Mouse (Mus musculus) liver, embryonic 13.5 days (tissue): ENCODE data around the gene Hoxb5. TPM values are rescaled to one million over a fixed set of nuclear protein-coding genes. Genes with fewer than 3 reads are reported as not detected.

Experiments
- ATAC-seq: fragments of 200-750 bp; cut with Nextera tagmentation; 2 replicates; pipeline ENCODE4 v1.8.0; 2017; ENCODE audit warnings: low read depth, mild to moderate bottlenecking, moderate number of reproducible peaks, moderate library complexity
- DNase-seq: peaks from one replicate; pipeline ENCODE4 v3.0.0; 2022
- H3K27ac ChIP-seq: fragments of 300-500 bp; sonication (generic); 2 replicates; pipeline ENCODE4 v1.5.1; 2015; ENCODE audit warnings: moderate library complexity, mild to moderate bottlenecking, inconsistent platforms
- H3K27me3 ChIP-seq: fragments of 300-500 bp; sonication (generic); 2 replicates; pipeline ENCODE4 v1.6.1; 2015; ENCODE audit warnings: mild to moderate bottlenecking, inconsistent platforms
- H3K36me3 ChIP-seq: fragments of 300-500 bp; sonication (generic); 2 replicates; pipeline ENCODE4 v1.6.1; 2015; ENCODE audit warnings: mild to moderate bottlenecking, inconsistent platforms
- H3K4me1 ChIP-seq: fragments of 300-500 bp; sonication (generic); replicated peaks from 2 replicates; pipeline ENCODE4 v1.6.1; 2015; ENCODE audit warnings: inconsistent platforms
- H3K4me2 ChIP-seq: fragments of 300-500 bp; sonication (generic); 2 replicates; pipeline ENCODE4 v1.6.1; 2015; ENCODE audit warnings: inconsistent platforms, mild to moderate bottlenecking, moderate library complexity
- H3K4me3 ChIP-seq: fragments of 300-500 bp; sonication (generic); replicated peaks from 2 replicates; pipeline ENCODE4 v1.5.1; 2015; ENCODE audit warnings: mild to moderate bottlenecking, inconsistent platforms
- H3K9ac ChIP-seq: fragments of 300-500 bp; sonication (generic); 2 replicates; pipeline ENCODE4 v1.6.1; 2015; ENCODE audit warnings: mild to moderate bottlenecking, inconsistent platforms
- H3K9me3 ChIP-seq: fragments of 300-500 bp; sonication (generic); replicated peaks from 2 replicates; pipeline ENCODE4 v1.6.1; 2016; ENCODE audit warnings: inconsistent platforms
- WGBS: fragments of 180-500 bp; shearing (Covaris S2); methylation state at CpG from one replicate; pipeline ENCODE4 v1.1.7; 2015; ENCODE audit not compliant: insufficient replicate concordance; 5-methylcytosine and 5-hydroxymethylcytosine counted together
- polyA plus RNA-seq: library from polyadenylated mRNA; unstranded; fragments of >200 nt; fragmentation: Nextera tagmentation; extraction: Ambion mirVana; gene quantifications from 2 replicates; pipeline ENCODE4 v1.2.1, GENCODE M21; 2015

Hoxb5 gene
- polyA plus RNA-seq, 1 experiment from 2014 or later = 0.44 TPM

DNA sequence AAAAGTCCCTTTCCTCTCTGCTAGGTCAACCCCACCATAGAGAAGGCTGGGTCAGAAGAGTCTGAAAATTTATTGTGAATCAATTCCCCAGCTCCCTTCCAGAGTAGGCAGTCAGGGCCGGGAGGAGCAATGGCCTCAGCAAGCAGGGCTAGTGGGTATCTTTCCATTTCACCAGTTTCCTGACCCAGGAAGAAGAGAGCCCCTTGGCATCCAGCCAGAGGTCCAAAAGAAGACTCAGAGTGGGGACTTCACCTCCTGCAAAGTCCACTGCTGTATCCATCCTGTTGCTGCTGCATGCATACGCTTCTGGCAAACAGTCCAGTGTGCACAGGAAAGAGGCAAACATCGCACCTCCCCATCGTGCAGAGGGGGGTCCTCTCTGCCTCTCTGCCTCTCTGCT is 27.2 kb upstream of the Hoxb5 start:
- Histone ChIP-seq H3K36me3 (no peaks in the 10 kb centered on the region), H3K9me3 (no peaks in the 10 kb centered on the region), H3K9ac (no peak overlapping the region), H3K27me3 (peaks cover 100% of the 10 kb centered on the region), H3K27ac (no peak overlapping the region), H3K4me1 (peaks cover 5% of the 10 kb centered on the region; the same call in 1 of the 2 replicates), H3K4me2 (no peak overlapping the region), H3K4me3 (no peak overlapping the region)
- DNase-seq (no peak), ATAC-seq (no peak)
- 20% methylated on average over 4 of the region's 4 CpGs for WGBS

DNA sequence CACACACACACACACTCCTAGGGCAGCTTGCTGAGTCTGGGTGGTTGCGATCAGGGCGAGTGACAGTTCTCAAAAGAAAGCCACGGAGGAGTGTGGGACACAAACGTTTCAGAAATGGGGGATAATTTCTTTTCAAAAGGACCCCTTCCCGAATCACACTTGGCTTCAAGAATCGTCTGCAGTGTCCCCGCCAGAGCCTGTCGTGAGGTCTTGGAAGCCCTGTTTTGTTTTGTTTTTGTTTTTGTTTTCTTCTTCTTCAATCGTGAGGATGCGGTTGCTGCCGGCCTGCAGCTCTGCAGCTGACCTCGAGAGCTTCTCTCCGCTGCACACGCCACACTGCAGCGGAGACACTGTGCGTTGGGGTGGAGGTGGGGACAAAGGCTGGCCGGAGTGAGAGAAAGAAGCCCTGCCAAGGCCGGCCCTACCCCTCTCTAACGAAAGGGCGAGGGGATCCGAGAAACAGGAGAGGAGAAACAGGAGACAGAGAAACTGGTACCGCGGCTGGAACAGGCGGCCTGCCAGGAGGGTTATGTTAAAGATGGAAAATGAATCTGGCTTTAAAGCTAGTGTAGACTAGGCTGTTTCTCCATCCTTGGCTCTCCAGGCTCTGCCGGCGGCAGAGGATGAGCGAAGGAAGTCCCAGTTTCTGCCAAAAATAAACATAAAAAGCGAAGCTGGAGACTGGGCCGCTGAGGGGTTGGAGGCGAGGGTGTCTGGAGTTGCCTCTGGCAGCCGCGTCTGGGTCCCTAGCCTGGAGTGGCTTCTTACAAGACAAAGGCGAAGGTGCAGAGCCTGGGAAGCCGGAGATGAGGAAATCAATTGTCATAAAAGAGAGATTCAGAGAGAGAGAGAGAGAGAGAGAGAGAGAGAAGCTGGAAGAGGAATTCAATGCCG is 25.7 kb upstream of the Hoxb5 start:
- H3K27me3 ChIP-seq = peaks cover 100% of the 10 kb centered on the region
- no peak overlapping the region for H3K4me2 ChIP-seq
- no peaks in the 10 kb centered on the region for H3K9me3 ChIP-seq
- DNase-seq = no peak
- H3K4me3 ChIP-seq = no peak overlapping the region
- H3K4me1 ChIP-seq = no peaks in the 10 kb centered on the region
- no peak overlapping the region for H3K27ac ChIP-seq
- no peak overlapping the region for H3K9ac ChIP-seq
- H3K36me3 ChIP-seq = no peaks in the 10 kb centered on the region
- ATAC-seq = no peak
- 2% methylated on average over 35 of the region's 35 CpGs for WGBS

- Histone ChIP-seq H3K9ac (no peak overlapping the region), H3K4me2 (no peak overlapping the region), H3K36me3 (no peaks in the 10 kb centered on the region), H3K4me1 (no peaks in the 10 kb centered on the region), H3K4me3 (no peak overlapping the region), H3K27ac (no peak overlapping the region), H3K9me3 (no peaks in the 10 kb centered on the region), H3K27me3 (peaks cover 100% of the 10 kb centered on the region)
- 19% methylated on average over 14 of the region's 14 CpGs for WGBS
- ATAC-seq (no peak), DNase-seq (no peak)
Measured at GRCm38 (mm10) chr11:96278324-96278723, 24.8 kb upstream of the Hoxb5 start.

DNA sequence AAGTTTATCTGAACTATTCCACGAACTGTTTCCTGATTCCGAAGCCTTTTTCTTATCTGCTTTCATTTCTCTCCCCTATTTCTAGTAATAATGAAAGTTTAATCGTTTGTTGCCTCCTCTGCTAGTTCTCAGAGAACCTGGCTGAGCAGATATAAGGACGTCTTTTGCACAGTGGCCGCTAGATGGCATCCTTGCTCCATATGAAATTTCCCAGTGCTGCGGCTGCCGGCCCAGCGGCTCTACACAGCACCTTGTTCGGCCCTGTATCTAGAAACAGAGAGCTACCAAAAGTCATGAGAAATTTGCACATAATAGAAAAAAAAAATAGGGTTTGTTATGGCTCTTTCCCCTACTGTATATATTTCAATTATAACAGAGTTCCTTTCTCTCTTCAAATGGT is 24.4 kb upstream of the Hoxb5 start:
- Histone ChIP-seq H3K9ac (no peak overlapping the region), H3K36me3 (no peaks in the 10 kb centered on the region), H3K4me3 (no peak overlapping the region), H3K27me3 (peaks cover 100% of the 10 kb centered on the region), H3K27ac (no peak overlapping the region), H3K4me2 (no peak overlapping the region), H3K4me1 (no peaks in the 10 kb centered on the region), H3K9me3 (no peaks in the 10 kb centered on the region)
- WGBS = 1% methylated on average over 9 of the region's 9 CpGs
- DNase-seq (peak; percentile 29), ATAC-seq (no peak)

DNA sequence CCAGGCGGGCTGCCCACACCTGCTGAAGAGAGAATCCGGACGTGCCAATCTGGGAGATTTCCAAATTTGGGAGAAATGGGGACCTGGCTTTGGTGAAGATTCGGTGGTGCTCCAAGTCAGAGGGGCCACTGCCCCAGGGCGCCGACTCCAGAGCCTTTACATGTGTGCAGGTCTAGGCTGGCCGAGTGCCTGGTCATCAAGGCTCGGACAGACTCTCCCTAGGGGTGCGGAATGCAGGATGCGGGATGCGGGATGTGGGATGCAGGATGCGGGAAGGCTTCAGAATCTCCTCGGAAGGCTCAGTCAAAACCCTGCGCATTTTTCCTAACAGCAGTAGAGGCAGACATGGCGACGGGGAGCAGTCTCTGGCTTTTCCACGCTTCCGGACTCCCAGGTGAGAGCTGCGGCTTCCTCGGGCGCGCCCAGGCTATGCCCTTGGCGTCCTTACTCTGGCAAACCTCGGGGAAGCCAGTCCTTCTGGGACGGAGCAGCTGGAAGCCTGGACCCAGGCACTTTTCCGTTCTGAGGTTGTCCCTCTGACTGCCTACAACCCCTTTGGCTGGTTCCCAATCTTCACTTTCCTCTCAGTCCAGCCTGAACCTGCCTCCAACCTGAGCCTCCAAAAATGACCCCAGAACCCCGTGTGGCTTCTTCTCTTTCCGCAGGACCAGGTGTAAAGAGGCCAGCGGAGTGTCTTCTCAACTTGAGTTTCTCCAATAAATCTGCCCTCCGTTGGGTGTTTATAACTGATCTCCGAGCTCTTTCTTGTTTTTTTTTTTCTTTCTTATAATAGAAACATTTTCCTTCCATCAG is 23.5 kb upstream of the Hoxb5 start:
- peaks cover 100% of the 10 kb centered on the region for H3K27me3 ChIP-seq
- ATAC-seq = no peak
- no peak overlapping the region for H3K9ac ChIP-seq
- H3K27ac ChIP-seq = no peak overlapping the region
- no peak overlapping the region for H3K4me3 ChIP-seq
- H3K4me1 ChIP-seq = peaks cover 4% of the 10 kb centered on the region
- H3K4me2 ChIP-seq = no peak overlapping the region
- 4% methylated on average over 31 of the region's 31 CpGs for WGBS
- no peak for DNase-seq
- H3K9me3 ChIP-seq = no peaks in the 10 kb centered on the region
- H3K36me3 ChIP-seq = no peaks in the 10 kb centered on the region

- Histone ChIP-seq H3K36me3 (no peaks in the 10 kb centered on the region), H3K9ac (no peak overlapping the region), H3K27ac (no peak overlapping the region), H3K4me2 (no peak overlapping the region), H3K4me3 (no peak overlapping the region), H3K27me3 (peaks cover 100% of the 10 kb centered on the region), H3K4me1 (peaks cover 4% of the 10 kb centered on the region), H3K9me3 (no peaks in the 10 kb centered on the region)
- no peak for ATAC-seq
- no peak for DNase-seq
- WGBS = 20% methylated on average over 8 of the region's 8 CpGs
Measured at GRCm38 (mm10) chr11:96280399-96281378, 22.4 kb upstream of the Hoxb5 start.

DNA sequence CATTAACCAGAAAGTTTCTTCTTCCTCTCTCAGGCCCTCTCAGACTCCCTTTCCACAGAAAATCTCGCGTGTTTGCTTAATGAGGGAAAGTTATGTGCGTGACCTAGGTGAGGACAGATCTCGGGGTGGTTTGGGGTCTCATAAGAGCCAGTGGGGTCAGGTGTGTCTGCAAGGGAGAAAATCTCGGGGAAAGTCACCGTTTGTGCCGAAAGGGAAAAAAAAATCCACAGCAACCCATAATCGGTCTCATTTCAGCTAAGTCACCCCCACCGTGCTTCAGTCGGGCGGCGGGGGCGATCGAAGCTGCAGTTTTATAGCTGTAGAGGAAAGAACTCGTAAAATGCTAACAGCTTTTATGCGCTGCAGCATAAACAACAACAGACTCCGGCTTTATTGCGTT is 21.7 kb upstream of the Hoxb5 start:
- no peak overlapping the region for H3K9ac ChIP-seq
- DNase-seq = no peak
- H3K4me1 ChIP-seq = peaks cover 6% of the 10 kb centered on the region
- WGBS = 7% methylated on average over 18 of the region's 18 CpGs
- H3K36me3 ChIP-seq = no peaks in the 10 kb centered on the region
- no peak for ATAC-seq
- no peak overlapping the region for H3K27ac ChIP-seq
- no peak overlapping the region for H3K4me3 ChIP-seq
- H3K9me3 ChIP-seq = no peaks in the 10 kb centered on the region
- no peak overlapping the region for H3K4me2 ChIP-seq
- H3K27me3 ChIP-seq = peaks cover 100% of the 10 kb centered on the region

DNA sequence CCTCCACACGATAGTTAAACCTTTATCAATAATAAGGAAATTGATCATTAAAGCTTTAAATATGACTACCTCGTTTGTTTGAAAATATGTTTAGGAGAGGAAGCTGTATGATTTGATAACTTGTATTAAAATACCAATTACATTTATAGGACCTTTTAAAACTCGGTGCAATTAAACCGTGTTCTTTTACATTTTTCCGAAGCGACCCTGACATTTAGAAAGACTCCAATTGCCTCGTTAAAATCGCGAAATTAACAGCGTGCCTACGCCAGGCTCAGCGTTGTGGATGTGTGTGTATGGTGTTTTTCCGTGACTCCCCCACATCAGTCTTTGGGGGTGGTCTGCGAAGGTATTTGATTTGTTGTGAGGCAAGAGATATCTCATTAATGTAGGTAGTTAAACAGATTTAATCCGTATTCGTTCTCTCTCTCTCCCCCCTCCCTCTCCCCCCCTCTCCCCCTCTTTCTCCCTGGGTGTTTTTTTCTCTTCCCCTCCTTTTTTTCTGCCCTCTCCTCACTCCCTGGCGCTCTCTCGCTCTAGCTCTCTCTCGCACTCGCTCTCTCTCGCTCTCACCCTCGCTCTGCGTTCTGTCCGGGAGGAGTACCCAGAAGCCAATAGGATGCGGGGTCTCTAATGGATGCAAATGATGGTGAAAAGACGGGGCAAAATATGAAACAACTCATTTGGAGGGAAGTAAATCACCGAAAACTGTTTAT is 21.1 kb upstream of the Hoxb5 start, which contains the start of gene Hoxb8:
TSS of gene Hoxb8 (plus strand) at position 51 of the 716 bp plus-strand sequence.
- WGBS = 2% methylated on average over 27 of the region's 27 CpGs
- H3K27ac ChIP-seq = no peak within 1 kb of the TSS
- ATAC-seq (no peak), DNase-seq (no peak)
- H3K9me3 ChIP-seq = no peaks in the 10 kb centered on the region
- no peak within 1 kb of the TSS for H3K4me3 ChIP-seq
- H3K4me1 ChIP-seq = peaks cover 11% of the 10 kb centered on the region
- H3K36me3 ChIP-seq = no peaks in the 10 kb centered on the region
- no peak within 1 kb of the TSS for H3K9ac ChIP-seq
- H3K27me3 ChIP-seq = peaks cover 100% of the 10 kb centered on the region
- no peak within 1 kb of the TSS for H3K4me2 ChIP-seq

GRCm38 (mm10) chr11:96282795-96283430 is 20.2 kb upstream of the Hoxb5 start:
- Histone ChIP-seq H3K4me2 (no peak overlapping the region), H3K4me3 (no peak overlapping the region), H3K9me3 (no peaks in the 10 kb centered on the region), H3K27ac (no peak overlapping the region), H3K36me3 (no peaks in the 10 kb centered on the region), H3K9ac (no peak overlapping the region), H3K27me3 (peaks cover 100% of the 10 kb centered on the region), H3K4me1 (peaks cover 11% of the 10 kb centered on the region)
- no peak for DNase-seq
- 1% methylated on average over 49 of the region's 49 CpGs for WGBS
- ATAC-seq = no peak
